Mouse (Mus musculus) liver, postnatal 0 days (tissue): Measurements from ENCODE around the gene Ddx20. TPM values are rescaled to one million over a fixed set of nuclear protein-coding genes. Genes with fewer than 3 reads are reported as not detected.

Source experiments
- ATAC-seq: fragments of 200-750 bp; cut with Nextera tagmentation; 2 replicates; pipeline ENCODE4 v1.8.0; 2017; ENCODE audit warnings: mild to moderate bottlenecking, moderate library complexity
- DNase-seq: peaks from one replicate; pipeline ENCODE4 v3.0.0-alpha.2; 2016
- H3K27ac ChIP-seq: fragments of 300-500 bp; sonication (generic); 2 replicates; pipeline ENCODE4 v1.5.1; 2014; ENCODE audit warnings: antibody characterized with exemption, moderate library complexity, mild to moderate bottlenecking, low read depth
- H3K27me3 ChIP-seq: fragments of 300-500 bp; sonication (generic); 2 replicates; pipeline ENCODE4 v1.6.1; 2014; ENCODE audit warnings: low read length, control low read depth, mixed read lengths; ENCODE audit not compliant: insufficient read depth
- H3K36me3 ChIP-seq: fragments of 300-500 bp; sonication (generic); replicated peaks from 2 replicates; pipeline ENCODE4 v1.6.1; 2014; ENCODE audit warnings: mild to moderate bottlenecking, control low read depth, low read length, moderate library complexity, mixed read lengths; ENCODE audit not compliant: insufficient read depth
- H3K4me1 ChIP-seq: fragments of 300-500 bp; sonication (generic); 2 replicates; pipeline ENCODE4 v1.6.1; 2014; ENCODE audit warnings: antibody characterized with exemption, mild to moderate bottlenecking, control low read depth; ENCODE audit not compliant: insufficient read depth
- H3K4me2 ChIP-seq: fragments of 300-500 bp; sonication (generic); 2 replicates; pipeline ENCODE4 v1.6.1; 2014; ENCODE audit warnings: low read depth, mild to moderate bottlenecking, low read length, moderate library complexity, mixed read lengths
- H3K4me3 ChIP-seq: fragments of 300-500 bp; sonication (generic); 2 replicates; pipeline ENCODE4 v1.5.1; 2014; ENCODE audit warnings: low read depth, low read length
- H3K9ac ChIP-seq: fragments of 300-500 bp; sonication (generic); replicated peaks from 2 replicates; pipeline ENCODE4 v1.6.1; 2014; ENCODE audit warnings: mild to moderate bottlenecking, moderate library complexity
- H3K9me3 ChIP-seq: fragments of 300-500 bp; sonication (generic); 2 replicates; pipeline ENCODE4 v1.6.1; 2016; ENCODE audit warnings: mild to moderate bottlenecking, control low read depth, low read length, mixed read lengths
- CTCF ChIP-seq: sonication (generic); IDR thresholded peaks from 2 replicates; pipeline ENCODE4 v1.5.1; 2016; ENCODE audit warnings: antibody characterized with exemption, low read depth
- EP300 ChIP-seq: IDR thresholded peaks from 2 replicates; pipeline ENCODE4 v1.6.1; 2016; ENCODE audit warnings: antibody characterized with exemption, low read depth, mild to moderate bottlenecking
- WGBS: fragments of 180-500 bp; shearing (Covaris S2); extraction: QIAGEN DNeasy Blood & Tissue Kit; methylation state at CpG from one replicate; pipeline ENCODE4 v1.1.7; 2014; ENCODE audit not compliant: insufficient replicate concordance; 5-methylcytosine and 5-hydroxymethylcytosine counted together
- polyA plus RNA-seq: library from polyadenylated mRNA; unstranded; fragments of >200 nt; fragmentation: Nextera tagmentation; extraction: Ambion mirVana; gene quantifications from 2 replicates; pipeline ENCODE4 v1.2.1, GENCODE M21; 2015

Gene Ddx20
- polyA plus RNA-seq, 1 experiment from 2014 or later, result 9.8 TPM

DNA sequence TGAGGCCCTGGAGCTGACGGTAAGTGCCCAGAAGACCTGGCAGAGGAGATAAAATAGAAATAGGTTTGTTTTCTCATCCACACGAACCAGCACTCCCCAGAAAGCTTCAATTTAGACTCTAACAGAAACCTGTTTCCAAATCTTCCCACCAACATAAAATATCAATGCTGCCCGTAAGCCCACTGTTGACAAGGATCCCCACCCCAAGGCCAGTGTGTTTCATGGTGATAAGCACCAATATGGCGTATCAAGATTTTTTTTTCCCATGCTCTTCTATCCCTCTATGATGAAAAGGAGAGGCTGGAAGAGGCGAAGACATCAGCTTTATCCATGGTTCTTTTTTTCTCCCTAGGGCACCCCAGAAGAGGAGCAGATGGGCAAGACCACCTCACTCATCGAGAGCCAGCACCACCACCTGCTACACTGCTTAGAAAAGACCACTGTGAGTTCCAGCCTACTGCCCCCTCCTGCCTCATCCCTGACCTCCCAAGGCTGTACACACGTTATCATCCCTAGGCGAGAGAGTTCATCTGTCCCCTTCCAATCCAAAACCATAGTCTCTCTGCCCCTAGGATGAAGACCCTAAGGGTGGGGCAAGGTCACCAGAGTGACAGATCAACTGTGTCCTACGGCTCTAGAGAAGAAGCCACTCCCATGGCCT lies 22.1 kb downstream of the Ddx20 start:
- Histone ChIP-seq H3K9me3 (no peaks in the 10 kb centered on the region), H3K4me2 (no peak overlapping the region), H3K4me3 (no peak overlapping the region), H3K36me3 (no peaks in the 10 kb centered on the region), H3K9ac (no peak overlapping the region), H3K27ac (no peak overlapping the region), H3K27me3 (no peaks in the 10 kb centered on the region), H3K4me1 (no peaks in the 10 kb centered on the region)
- DNase-seq (no peak), ATAC-seq (no peak)
- no peak for TF ChIP-seq CTCF
- TF ChIP-seq EP300, result no peak
- WGBS, result 65% methylated on average over 9 of the region's 9 CpGs

DNA sequence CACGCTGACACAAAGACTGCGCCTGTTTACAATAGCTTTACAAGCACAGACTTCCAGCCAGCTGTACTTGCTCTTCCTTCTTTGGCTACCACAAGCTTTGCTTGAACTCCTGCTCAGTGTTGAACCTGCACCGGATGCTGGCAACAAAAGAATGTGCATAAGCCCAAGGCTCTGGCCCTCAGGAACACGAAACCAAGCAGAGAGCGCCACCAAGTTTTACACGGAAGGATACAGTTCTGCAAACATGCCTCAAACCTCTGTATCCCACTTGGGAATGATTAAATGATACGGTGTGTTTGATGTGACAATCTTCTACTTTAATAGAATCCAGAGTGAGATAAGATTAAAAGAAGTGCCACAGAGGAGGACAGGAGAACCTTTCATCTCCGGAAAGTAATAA lies 24.3 kb downstream of the Ddx20 start:
- H3K27me3 ChIP-seq, result no peaks in the 10 kb centered on the region
- ATAC-seq (no peak), DNase-seq (no peak)
- no peaks in the 10 kb centered on the region for H3K9me3 ChIP-seq
- no peaks in the 10 kb centered on the region for H3K4me1 ChIP-seq
- WGBS, result 66% methylated on average over 8 of the region's 8 CpGs
- TF ChIP-seq EP300, result no peak
- TF ChIP-seq CTCF, result no peak
- H3K9ac ChIP-seq, result no peak overlapping the region
- no peaks in the 10 kb centered on the region for H3K36me3 ChIP-seq
- H3K4me3 ChIP-seq, result no peak overlapping the region
- H3K27ac ChIP-seq, result no peak overlapping the region
- H3K4me2 ChIP-seq, result no peak overlapping the region

DNA sequence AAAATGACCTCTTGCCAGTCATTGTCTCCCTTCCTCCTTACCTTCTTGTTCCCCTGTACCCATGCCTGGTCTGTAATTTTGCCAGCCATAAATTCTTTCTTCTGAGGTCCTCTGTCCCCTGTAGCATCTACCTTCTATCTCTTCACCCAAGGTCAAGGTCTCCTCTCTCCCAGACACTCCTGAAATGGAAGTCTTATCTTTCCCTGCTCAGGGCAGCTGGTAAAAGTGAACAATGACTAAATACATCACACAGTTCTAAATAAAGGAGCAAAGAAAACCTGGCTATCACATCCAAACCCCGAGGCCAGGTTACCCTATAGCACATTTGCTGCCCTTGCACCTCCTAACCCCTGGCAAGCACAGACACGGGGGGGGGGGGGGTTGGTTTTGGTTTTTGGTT lies 26.8 kb downstream of the Ddx20 start:
- no peaks in the 10 kb centered on the region for H3K36me3 ChIP-seq
- H3K4me3 ChIP-seq, result no peak overlapping the region
- H3K9me3 ChIP-seq, result no peaks in the 10 kb centered on the region
- WGBS, result 39% methylated on average over 2 of the region's 2 CpGs
- no peak overlapping the region for H3K9ac ChIP-seq
- TF ChIP-seq CTCF (no peak), EP300 (no peak)
- no peak overlapping the region for H3K27ac ChIP-seq
- ATAC-seq (no peak), DNase-seq (no peak)
- H3K4me1 ChIP-seq, result no peaks in the 10 kb centered on the region
- H3K4me2 ChIP-seq, result no peak overlapping the region
- H3K27me3 ChIP-seq, result no peaks in the 10 kb centered on the region

DNA sequence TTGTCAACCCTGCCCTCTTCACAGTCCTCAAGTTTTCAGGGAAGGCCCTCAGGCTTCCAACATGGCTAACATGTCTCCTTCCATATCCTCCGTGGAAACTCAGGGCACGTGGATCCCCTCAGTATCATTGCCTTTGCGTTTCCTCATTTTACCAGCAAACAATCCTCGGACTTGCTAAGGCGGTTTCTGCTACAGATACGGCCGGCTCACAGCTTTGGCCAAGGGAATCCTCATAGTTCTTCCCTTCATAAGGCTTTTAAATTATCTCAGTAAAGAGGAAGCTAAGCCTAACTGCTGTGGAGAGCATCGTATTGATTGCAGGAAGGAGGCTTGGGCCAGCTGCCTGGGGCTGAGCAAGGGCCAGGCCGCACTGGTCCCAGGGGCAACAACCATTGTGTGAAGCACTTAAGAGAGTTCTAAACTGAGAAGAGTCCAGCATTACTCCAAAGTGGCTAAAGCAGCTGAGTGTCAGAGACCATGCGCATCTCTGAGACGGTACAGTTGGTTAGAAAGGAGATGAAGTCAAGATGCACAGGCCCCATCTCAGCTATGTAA lies 32.3 kb downstream of the Ddx20 start:
- Histone ChIP-seq H3K4me1 (no peaks in the 10 kb centered on the region), H3K27me3 (no peaks in the 10 kb centered on the region), H3K4me3 (no peak overlapping the region), H3K27ac (no peak overlapping the region), H3K36me3 (no peaks in the 10 kb centered on the region), H3K9me3 (no peaks in the 10 kb centered on the region), H3K9ac (no peak overlapping the region), H3K4me2 (no peak overlapping the region)
- 74% methylated on average over 11 of the region's 11 CpGs for WGBS
- TF ChIP-seq EP300 (no peak), CTCF (no peak)
- DNase-seq (no peak), ATAC-seq (no peak)

DNA sequence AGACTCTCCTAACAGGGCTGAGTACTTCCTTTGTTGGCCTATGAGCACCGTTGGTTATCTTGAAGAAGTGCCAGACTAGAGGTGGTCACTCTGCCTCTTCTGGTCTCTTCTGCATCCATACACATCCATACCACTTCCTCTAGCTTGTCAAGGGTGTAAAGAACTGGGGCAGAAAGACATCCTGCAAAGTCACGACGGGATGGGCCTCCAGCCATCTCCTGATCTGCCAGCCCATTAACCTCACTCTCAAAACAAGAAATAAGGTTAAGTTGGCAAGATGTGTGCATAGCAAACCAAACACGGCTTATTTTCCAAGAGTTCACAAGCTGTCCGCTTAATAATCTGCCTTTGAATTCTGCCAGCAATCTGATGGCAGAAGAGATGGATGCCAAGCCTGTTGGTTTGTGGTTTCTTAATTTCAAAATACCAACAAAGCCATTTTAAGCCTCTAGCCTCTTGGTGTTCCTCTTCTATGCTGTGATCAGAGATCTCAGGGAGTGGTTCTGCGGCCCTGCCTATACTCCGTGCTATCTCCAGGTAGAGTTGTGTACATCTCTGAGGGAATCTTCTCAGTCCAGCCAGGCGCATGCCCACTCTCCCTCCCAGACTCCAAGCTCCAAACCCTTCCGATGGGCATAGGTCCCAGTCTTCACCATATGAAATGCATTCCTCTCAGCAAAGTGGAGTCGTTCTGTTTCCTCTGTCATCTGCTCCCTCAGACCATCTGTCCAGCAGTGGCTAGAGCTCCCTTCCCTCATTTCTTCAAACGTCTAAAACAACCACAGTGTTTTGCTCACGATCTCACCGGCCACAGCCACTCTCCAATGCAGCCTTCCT lies 33.6 kb downstream of the Ddx20 start:
- DNase-seq (no peak), ATAC-seq (no peak)
- TF ChIP-seq EP300 (no peak), CTCF (no peak)
- Histone ChIP-seq H3K27ac (no peak overlapping the region), H3K27me3 (no peaks in the 10 kb centered on the region), H3K4me1 (no peaks in the 10 kb centered on the region), H3K9ac (no peak overlapping the region), H3K4me2 (no peak overlapping the region), H3K9me3 (no peaks in the 10 kb centered on the region), H3K36me3 (no peaks in the 10 kb centered on the region), H3K4me3 (no peak overlapping the region)
- WGBS, result 76% methylated on average over 13 of the region's 13 CpGs

DNA sequence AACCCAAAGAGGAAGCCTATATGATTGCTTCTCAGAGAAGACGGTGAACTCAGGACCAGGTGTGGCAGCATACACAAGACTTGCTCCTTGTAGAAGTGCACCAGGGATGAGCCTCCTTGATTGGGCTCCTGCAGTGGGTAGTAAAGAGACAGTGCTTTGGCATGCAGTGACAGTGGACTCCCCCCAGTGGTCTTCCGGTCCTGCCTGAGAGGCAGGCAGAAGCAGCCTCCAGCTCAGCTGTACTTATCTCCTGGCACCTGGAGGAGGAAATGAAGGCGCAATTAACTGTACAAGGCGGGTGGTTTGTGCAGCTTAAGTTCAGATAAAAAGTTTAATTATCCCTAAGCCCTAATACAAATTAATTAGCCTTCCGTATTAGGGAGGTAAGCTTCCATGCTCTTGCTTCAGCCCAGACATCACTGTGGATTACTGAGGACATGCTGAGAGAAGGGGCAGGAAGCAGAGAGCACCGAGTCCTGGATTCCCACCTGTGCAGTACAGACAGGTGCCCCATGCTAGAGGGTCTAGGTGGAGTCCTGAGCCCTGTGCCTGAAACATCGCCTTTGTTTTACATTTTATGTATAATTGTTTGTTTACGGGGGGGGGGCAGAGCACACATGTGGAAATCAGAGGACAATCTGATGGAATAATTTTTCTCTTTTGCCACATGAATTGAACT lies 38.3 kb downstream of the Ddx20 start:
- TF ChIP-seq CTCF, result no peak
- TF ChIP-seq EP300, result no peak
- Histone ChIP-seq H3K4me2 (no peak overlapping the region), H3K9me3 (no peaks in the 10 kb centered on the region), H3K27me3 (no peaks in the 10 kb centered on the region), H3K27ac (no peak overlapping the region), H3K4me3 (no peak overlapping the region), H3K4me1 (no peaks in the 10 kb centered on the region), H3K36me3 (no peaks in the 10 kb centered on the region), H3K9ac (no peak overlapping the region)
- WGBS, result 45% methylated on average over 8 of the region's 8 CpGs
- ATAC-seq (no peak), DNase-seq (no peak)
